Mouse (Mus musculus) layer of hippocampus, adult 18-20 months (tissue): ENCODE measurements around the gene Hunk. TPM values are rescaled to one million over a fixed set of nuclear protein-coding genes. Genes with fewer than 3 reads are reported as not detected.

Experiments used
- DNase-seq, 2 experiments: peaks; one replicate each; pipeline ENCODE4 v3.0.0; 2022; ENCODE audit warnings: low spot score in 2 of 2
- total RNA-seq, 2 experiments: library from RNA; stranded (reverse); gene quantifications; 2 replicates each; pipeline ENCODE4 v1.2.3; 2021

Hunk gene
- total RNA-seq, 2 experiments from 2014 or later = 24.3 to 28.9 TPM

DNA sequence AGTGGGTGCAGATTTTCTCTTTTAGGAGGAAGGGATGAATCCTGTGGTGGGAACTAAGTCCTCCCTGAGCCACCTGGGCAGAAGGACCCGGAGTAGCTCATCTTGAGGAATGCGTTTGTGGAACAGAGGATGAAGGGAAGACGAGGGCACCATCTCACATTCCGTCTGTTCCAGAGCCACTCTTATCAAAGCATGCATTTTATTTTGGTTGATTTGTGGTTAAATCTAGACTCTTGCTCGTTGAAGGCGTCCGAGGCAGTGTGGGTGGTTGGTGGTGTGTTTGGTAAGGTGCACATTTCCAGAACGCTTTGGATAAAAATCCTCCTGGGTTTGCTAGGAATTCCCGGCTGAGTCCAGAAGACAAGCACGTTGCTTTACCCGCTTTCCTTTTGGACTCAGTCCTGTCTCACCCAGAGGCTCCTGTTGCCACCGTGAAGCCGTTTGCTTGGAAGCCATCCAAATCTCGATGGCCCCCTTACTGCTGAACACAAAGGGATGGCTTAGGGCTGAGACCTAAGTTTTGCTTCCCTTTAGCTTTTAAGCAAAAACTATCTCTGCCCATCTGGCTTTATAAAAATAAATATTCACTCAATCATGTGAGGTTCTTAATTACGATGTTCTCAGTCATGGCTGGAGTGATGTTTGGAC lies 3.4 kb downstream of the Hunk start:
- no peak for DNase-seq

DNA sequence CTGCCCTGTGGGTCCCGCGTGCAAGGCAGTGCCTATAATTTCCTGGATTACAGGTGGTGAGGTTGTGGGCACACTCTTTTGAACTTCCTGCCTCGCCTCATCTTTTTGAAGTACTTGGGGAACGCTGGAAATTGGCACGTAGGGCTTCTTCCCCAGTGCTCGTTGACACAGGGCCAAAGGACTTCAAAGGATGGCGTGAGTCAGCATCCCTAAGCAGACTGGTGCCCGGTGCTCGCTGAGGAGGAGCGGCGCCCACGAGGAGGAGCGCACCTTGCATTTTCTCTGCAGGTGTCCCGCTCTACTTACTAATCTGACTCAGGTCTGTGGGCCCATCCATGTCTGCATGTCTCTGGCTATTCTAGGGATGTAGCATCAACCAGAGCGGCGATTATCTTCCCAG lies 4.9 kb downstream of the Hunk start:
- no peak for DNase-seq

DNA sequence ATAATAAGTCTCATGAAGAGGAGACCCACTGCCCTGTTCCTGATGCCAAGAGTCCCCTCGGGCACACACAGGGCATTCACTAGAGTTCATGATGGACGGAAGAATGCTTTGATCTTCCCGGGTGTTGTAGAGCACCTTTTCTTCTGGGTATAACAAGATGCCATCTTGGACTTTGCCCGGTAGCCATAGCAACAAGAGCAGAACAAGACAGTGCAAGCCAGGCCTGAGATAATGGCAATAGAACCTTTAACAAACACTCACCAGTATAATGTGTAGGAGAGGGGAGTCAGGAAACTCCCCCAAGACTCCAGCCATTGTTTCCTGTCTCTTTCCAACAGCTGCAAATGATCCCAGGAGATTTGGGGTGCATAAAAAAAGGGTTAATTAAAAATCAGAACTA lies 8.9 kb downstream of the Hunk start:
- DNase-seq = no peak

DNA sequence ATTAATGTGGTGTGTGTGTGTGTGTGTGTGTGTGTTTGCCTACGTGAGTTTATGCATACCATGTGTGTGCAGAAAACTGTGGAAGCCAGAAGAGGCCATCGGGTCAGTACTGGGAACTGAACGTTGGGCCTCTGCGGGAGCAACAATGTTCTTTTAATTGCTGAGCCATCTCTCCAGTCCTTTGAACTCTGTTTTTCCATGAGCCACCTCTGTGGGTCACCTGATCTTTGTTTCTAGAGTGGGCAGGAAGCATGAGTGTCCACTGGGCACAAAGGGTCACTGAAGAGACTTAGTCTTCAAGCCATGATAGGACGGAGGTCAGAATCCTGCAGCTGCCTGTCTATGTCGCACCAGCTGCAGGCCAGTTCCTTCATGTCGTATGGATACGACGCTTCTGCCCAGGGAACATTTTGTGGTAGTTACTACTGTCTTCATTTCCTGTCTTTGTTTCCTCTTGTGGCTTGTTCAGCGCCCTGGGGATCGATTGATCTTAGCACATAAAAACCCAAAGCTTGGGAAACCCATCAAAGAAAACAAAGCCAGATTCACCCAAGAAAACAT lies 10.3 kb downstream of the Hunk start:
- DNase-seq = no peak

DNA sequence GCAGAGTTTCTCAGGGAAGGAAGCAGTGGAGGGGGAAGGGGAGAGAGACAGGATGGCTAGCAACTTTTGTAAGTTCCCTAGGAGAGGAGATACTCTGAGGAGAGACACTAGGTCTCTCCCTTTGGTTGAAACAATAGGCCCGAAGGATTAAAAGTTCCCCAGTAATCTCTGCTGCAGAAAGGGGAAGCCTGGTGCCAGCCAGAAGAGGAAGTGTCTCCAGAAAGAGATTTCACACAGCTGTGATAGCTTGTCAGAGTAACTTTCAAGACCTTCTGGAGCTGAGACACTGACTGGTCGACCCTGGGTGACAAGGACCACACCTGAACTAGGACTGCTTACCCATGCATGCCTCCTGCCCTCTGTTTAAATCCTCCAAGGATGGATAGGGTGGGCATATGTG lies 11.1 kb downstream of the Hunk start:
- no peak for DNase-seq

DNA sequence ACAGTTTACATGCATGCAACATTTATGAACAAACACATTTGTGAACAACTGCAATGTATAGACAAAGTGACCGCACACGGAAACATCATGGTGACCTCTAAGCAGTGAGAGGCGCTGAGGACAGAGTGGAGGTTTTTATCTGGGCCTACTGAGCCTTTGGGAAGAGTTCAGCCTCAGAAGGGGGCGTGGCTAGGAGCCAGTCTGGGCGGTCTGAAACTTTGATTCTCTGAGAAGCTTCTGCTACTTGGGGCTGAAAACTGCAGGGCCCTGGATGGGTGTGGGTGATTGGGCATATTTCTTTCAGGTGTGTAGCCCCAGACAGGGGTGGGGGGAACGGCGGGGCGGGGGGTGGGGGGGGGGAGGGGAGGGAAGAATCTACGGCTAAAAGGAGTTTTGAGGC lies 14.5 kb downstream of the Hunk start:
- no peak for DNase-seq

DNA sequence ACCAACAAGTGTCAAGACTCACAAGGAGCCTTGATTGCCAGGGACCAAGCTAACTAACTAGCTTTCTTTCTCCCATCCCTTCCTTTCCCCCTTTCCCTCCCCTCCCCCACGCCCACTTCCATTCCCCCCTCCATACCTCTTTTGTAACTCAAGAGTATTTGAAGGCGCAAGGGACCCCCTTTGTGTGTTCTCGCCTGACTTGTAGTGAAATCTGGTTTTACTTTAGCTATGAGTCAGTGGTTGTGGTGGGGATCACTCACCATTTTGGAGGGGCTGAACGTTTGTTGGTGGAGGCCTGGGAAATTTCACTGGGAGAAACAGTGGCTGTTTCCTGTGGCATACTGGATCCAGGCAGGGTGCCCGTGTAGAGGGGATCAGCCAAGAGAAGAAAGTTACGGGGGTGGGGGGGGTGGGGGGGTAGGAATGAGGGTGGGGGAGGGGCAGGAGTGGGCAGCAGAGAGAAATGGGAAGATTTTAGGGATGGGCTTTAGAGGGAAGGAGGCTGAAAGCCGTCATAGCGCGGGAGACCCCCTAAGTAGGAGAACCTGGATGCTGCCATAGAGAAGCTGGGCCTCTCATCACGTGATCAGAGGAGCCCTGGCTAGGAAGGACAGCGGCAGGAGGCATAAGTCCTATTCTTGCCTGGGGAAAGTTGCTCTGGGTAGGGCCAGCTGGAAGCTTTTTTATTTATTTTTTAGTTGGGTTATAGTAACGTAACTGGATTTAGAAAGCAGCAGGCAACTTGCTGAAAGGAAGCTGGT lies 15.3 kb downstream of the Hunk start:
- DNase-seq = no peak

DNA sequence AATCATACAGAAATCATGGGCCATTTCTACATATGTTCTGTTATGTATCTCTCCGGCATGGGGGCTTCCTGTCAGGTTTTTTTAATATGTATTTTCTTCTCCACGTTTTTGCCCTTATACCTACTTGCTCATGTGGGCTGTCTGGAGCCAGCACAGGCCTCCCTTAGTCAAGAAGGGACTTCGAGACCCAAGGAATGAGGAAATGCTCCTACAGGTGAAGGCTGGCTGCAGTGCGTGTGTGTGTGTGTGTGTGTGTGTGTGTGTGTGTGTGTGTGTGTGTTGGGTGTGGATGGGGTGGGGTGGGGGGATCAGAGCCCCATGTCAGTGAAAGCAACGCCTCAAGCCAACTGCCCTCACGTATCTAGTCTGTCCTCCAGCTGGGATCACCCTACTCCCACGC lies 16.5 kb downstream of the Hunk start:
- DNase-seq = no peak

DNA sequence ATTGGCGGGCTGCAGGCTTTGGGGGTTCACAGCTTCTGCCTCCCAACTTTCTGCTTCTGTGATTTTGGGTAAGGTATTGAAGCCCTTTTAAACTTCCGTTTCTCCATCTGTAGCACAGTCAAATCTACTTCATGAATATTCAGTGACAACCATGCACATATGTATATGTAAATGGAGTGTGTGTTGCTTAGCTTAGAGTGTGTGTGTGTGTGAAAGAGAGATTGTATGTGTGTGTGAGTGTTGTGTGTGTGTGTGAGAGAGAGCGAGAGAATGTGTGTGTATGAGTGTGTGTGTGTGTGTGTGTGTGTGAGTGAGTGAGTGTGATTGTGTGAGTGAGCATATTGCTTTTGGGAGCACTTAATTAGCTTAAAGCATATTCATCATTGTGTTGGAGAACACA lies 19.4 kb downstream of the Hunk start:
- no peak for DNase-seq

DNA sequence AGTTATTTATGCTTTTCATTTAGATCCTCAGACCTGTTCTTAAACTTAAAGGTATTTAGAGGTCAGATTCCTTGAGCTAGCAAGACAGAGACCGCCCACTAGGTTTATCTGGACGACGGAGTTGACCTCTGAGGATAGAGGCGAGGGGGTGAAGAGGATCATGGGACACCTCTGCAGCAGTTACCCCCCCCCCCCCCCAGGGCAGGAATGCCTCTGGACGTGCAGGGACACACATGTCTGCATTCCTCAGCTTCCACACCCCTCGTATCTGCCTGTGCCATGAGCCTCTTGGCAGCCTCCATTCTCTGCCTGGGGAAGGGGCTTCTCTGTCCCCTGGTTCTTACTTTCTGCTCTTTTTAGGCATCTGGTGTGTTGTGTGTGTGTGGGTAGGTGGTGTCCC lies 19.8 kb downstream of the Hunk start:
- DNase-seq = no peak

DNA sequence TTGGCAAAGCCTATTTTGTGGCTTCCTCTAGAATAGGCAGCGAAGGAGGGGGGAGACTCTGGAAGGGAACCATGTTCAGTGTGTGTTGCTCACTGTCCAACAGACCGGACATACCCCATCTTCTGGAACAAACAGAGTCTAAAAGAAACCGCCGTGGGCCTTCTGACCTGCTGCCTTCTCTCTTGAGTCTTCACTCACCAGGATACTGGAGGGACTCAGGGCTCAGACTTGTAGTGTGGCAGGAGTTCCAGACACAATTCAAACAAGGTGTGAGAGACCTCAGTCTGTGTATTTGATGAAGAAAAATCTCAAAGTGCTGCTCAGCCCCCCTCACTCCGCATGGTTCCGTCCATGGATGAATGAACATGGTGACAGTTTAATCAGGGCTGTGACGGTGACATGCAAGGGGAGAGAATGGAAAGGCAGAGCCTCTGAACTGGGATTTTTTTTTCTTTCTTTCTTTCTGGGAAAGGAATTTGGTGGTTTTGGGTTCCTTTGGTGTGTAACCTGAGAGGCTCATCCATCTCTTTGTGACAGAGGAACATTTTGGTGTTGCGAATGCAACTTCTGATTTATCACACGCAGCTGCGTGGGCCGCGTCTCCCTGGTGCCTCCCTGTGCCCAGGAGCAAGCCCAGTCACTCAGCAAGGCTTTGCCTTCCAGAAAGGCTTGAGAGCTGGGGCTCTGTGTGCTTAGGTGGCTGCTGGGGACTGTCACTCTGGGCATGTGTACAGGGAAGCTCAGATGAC lies 21.9 kb downstream of the Hunk start:
- DNase-seq = no peak

DNA sequence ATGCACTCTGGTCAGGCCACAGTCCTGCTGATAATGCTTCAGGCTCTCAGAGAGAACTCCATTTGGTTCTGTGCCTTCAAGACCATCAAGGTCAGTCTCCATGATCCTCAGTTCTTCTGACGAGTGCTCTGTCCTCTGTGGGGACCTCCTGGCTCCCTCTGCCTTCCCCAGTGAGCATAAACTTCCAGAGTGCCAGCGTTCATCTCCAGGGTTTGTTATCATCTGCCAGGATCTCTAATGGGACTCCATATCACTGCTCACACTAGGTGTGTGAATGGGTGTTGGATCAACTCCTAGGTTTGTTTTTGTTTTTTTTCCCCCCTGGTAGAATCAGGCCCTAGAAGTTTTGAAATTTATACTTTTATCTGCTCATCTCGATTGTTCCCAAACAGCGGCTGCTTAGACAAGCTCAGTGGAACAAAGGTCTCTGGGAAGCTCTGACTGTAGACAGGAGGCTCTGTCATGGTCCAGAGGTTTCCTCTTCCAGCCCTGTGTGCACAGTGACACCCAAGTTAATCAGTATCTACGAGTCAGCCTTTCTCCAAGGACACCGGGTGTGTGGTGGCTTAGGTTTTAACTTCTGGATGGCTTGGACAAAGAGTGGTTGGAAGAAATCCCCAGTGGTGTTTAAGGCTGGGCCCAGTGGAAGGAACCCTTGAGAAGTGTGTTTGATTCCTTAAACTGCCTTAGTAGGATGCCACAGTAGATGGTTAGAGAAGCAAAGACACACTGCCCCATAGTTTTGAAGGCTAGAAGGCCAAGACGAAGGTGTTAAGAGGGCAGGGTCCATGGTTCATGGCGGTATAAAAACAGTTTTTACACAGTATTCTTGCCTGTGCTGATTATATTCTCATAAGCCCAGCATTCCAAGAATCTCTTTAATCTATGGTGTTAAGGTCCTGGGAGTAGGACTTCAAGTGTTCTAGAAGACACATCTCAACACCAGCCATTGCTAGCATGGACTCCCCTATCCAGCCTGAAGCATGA lies 26.6 kb downstream of the Hunk start:
- DNase-seq = no peak

DNA sequence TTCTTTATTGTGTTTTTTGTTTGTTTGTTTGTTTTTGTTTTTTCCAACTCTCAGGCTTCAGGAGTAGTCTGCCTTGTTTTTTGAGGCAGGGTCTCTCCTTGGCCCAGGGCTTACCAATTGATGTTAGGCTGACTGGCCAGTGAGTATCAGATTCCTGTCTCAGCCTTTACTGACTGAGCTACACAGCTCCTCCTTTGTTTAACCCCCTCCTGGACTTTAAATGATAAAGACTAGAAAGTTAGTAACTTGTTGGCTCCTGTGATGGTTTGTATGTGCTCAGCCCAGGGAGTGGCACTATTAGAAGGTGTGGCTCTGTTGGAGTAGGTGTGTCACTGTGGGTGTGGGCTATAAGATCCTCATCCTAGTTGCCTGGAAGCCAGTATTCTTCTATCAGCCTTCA lies 30.8 kb downstream of the Hunk start:
- no peak for DNase-seq

DNA sequence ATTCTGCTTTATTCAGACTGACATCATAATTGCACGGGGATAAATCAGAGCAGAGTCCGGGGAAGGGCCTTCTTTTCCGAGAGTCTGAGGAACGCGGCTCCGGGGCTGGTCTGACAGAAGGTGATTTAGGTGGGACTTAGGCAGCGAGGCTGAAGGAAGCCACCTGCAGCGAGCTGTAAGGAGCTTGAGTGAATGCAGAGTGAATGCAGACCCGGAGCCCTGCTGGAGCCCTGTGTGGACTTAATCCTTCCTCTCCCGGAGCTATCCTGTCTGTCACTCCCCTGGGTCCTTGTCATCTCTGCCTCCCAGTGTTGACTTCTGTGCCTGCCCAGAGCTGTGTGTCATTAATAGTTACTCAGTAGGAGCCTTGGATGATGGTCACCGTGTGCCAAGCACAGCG lies 32.8 kb downstream of the Hunk start:
- DNase-seq = no peak

DNA sequence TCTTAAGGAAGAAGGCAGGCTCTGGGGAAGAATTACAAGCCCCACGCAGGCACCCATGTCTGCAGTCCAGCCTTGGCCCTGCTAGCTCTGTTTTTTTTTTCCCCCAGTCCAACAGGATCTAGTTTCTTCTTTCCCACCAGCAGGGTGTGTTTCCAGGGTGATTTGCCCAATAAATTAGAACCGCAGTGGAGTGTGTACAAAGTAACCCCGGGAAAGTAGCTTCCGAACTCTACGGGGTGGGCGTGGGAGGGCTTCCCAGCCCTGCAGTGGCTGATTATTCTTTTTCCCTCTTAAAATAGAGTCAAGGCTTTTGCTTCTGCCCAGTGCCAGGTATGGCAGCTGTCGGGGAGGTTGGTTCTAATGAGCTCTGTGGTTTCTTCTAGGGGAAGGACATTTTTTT lies 35.3 kb downstream of the Hunk start:
- DNase-seq = no peak

DNA sequence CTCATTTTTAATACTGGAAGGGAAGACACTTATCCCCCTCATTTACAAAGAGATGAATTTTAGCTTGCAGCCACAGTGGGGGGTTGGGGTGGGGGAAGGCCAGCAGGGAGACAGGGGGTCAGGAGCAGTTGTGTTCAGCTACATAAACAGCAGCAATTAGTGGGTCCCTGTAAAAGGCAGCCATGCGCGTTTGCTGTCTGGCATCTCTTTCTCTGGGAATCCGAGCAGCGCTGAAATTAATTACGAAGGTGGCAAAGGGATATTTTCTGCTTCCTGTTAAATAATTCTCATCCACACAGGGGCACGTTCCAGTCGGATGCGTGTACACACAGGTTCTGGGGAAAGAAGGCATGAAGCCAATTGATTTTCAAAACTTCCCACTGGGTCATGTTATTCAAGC lies 35.7 kb downstream of the Hunk start:
- DNase-seq = no peak

DNA sequence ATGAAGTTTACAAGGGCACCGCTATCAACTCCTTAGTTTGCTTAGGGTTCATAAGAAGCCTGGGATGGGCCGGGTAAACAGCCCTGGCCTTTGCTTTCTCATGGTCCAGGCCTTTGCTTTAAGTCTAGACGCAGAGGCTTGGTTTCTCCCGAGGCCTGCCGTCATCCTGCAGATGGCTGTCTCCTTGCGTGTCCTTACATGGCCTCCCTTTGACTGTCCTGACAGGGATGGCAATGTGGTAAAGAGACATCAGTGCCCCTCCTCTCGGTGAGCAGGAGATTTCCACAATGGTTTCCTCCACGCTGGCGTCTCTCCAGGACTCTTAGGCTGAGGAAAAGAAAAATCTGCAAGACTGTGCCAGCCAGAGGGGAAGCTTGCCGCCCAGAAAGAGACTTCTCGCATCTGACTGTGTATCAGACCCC lies 36.3 kb downstream of the Hunk start:
- peak; percentile 25 to 54 for DNase-seq

DNA sequence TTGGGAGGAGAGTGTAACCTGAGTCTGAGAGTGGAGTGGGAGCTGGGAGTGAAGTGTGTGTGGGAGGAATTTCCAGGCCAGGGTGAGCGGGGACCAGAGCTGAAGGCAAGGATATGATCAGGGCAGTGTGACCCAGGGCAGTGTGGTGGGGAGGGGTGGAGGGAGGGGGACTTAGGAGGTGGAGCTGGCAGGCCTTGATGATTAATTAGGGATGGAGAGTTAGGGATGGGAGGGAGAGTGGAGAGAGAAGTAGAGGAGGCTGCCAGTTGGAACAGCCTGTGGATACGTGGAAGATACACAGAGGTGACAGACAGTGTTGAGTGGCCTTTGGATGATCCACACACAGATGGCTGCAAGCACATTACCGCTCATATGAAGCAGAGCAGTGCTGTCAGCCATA lies 38.1 kb downstream of the Hunk start:
- no peak for DNase-seq

DNA sequence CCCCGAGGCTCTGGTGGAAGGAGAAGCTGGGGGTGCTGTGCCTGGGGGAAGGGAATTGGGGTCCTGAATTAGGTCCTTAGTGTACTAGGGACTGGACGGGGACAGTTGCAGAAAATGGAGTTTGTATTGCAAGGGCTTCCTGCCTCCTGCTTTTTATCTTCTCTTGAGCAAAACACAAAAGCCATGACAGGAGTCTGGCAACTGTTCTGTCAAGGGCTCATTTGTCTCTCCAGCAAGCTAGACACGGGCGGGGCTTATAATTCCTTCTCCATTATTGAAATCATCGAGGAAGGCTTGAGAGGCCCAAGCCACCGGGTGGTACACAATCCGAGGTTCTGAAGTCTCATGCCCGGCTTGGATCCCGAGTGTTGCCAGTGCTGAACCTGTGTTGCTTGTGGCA lies 38.6 kb downstream of the Hunk start:
- no peak for DNase-seq

DNA sequence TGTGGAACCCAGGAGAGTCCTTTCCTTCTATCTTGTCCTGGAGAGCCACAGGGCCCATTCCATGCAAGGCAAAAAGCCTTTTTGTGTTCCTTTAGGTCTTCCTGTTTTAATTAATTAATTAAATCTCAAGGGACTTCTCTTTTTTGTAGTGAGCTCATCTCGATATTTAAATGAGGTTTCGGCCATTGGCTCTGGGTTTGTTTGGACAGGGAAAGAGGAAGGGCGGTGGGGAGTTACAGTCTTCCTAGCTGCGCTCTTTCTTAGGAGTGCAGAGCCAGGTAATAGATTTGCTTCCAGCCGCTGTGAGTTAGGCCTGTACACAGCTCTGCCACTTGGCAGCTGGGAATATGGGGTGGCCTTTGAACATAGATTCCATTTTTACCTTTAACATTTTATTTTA lies 40.4 kb downstream of the Hunk start:
- no peak for DNase-seq
